Mouse (Mus musculus) stomach, postnatal 0 days (tissue): ENCODE measurements around the gene Pigs.

Experiments
- CTCF ChIP-seq: IDR thresholded peaks from 2 replicates; pipeline ENCODE4 v1.5.1; 2016; ENCODE audit warnings: antibody characterized with exemption, low read depth, mild to moderate bottlenecking, moderate library complexity
- EP300 ChIP-seq: optimal IDR thresholded peaks from 2 replicates; pipeline ENCODE3; 2016; ENCODE audit warnings: antibody characterized with exemption

DNA sequence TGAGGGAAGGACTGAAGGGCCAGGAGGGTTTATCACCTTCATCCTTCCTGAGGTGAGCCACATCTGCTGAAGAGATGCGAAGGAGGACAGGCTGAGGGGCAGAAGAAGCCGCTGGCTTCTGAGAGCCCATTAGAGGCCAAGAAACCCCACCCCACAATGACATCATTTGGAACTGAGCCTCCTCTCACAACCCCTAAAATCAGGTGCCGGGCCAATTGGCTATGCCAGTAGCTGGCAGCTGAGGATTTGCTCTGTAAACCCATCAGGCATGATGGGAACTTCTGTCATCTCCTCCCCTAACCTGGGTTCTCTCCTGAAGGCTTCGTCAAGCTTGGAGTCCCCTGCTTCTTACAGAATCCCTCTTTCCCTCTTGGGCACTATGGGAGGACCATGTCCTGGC is 52.1 kb downstream of the Pigs start:
- TF ChIP-seq EP300, result no peak
- no peak for TF ChIP-seq CTCF
